Mouse (Mus musculus): ENCODE data around the gene Trpm3. TPM values are rescaled to one million over a fixed set of nuclear protein-coding genes. Genes with fewer than 3 reads are reported as not detected.

Gene Trpm3
- polyA plus RNA-seq, 1 experiment from 2014 or later, result 3.9 TPM

DNA sequence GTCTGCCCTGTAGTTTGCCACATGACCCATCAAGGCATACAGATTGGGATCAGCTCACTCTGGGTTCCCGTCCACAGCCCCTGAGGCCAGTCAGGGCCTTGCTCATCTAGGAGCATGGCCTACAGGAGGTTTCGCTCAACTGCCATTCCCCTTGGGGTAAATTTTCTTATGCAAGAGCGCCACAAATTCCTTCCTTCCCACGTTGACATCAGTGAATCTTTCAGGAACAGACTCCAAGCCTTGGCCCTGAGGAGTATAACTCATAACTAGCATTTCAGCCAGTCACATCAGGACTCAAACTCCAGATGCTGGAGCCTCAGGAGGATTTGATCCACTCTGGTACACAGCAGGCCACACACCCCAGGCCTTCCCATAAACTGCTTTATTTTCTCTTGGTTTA is 774.1 kb downstream of the Trpm3 start:
- Histone ChIP-seq H3K9ac (ENCODE audit: low read depth, low read length) (no peak overlapping the region), H3K27me3 (ENCODE audit: control insufficient read depth, insufficient read depth, low read length) (no peaks in the 10 kb centered on the region), H3K36me3 (ENCODE audit: control insufficient read depth, insufficient read depth, low read length) (no peaks in the 10 kb centered on the region), H3K4me2 (replicated peaks; ENCODE audit: low read depth, low read length) (no peak overlapping the region), H3K9me3 (ENCODE audit: control insufficient read depth, low read length) (no peaks in the 10 kb centered on the region), H3K27ac (ENCODE audit: low read depth, low read length) (no peak overlapping the region), H3K4me3 (ENCODE audit: low read length) (no peak overlapping the region), H3K4me1 (ENCODE audit: control insufficient read depth, insufficient read depth, low read length) (peaks cover 3% of the 10 kb centered on the region; the same call in 1 of the 2 replicates)
- WGBS, result 84% methylated on average over 4 of the region's 4 CpGs
- no peak for ATAC-seq (ENCODE audit: low FRiP score, low TSS enrichment)

DNA sequence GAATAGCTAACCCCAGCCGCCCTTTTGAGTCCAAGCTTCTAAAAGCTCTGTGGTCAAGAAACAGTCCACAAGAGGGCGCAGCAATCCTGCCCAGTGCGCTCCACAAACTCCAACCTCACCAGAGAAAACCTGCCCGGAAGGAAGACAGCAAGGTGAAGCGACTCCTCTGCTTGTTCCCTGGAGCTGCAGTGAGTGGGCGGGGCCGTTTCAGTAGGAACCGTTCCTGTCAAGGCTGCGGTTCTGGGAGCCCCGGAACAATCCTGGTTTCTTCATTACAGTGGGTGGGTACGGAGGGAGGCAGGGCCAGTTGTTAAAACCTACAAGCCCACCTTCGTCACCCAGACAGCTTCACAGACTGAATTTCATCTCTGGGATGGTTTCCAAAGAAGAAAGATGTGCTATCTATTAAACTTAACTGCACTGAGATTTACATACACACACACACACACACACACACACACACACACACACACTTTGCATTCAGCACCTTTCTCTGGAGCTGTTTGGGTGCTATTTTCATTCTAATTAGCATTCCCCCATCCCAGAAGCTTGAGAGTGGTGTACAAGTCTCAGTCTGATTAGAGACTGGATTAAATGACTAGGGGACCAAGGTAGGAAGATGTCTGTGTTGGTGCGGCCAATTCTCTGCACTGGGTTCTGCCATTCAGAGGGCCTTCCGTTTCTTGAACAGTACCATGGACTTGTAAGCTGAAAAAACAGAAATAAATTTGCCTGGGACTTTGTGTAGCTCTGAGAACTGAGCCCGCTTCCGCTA is 777.2 kb downstream of the Trpm3 start:
- WGBS, result 21% methylated on average over 16 of the region's 16 CpGs
- Histone ChIP-seq H3K9ac (ENCODE audit: low read depth, low read length) (no peak overlapping the region), H3K27me3 (ENCODE audit: control insufficient read depth, insufficient read depth, low read length) (no peaks in the 10 kb centered on the region), H3K4me1 (ENCODE audit: control insufficient read depth, insufficient read depth, low read length) (peaks cover 3% of the 10 kb centered on the region; the same call in 1 of the 2 replicates), H3K9me3 (ENCODE audit: control insufficient read depth, low read length) (no peaks in the 10 kb centered on the region), H3K36me3 (ENCODE audit: control insufficient read depth, insufficient read depth, low read length) (no peaks in the 10 kb centered on the region), H3K27ac (ENCODE audit: low read depth, low read length) (peak overlapping the region; percentile 48; the same call in 1 of the 2 replicates), H3K4me2 (replicated peaks; ENCODE audit: low read depth, low read length) (peak overlapping the region; percentile 42), H3K4me3 (ENCODE audit: low read length) (peak overlapping the region; percentile 18; the same call in 1 of the 2 replicates)
- ATAC-seq (ENCODE audit: low FRiP score, low TSS enrichment), result peak; percentile 51; the same call in 1 of the 2 replicates

DNA sequence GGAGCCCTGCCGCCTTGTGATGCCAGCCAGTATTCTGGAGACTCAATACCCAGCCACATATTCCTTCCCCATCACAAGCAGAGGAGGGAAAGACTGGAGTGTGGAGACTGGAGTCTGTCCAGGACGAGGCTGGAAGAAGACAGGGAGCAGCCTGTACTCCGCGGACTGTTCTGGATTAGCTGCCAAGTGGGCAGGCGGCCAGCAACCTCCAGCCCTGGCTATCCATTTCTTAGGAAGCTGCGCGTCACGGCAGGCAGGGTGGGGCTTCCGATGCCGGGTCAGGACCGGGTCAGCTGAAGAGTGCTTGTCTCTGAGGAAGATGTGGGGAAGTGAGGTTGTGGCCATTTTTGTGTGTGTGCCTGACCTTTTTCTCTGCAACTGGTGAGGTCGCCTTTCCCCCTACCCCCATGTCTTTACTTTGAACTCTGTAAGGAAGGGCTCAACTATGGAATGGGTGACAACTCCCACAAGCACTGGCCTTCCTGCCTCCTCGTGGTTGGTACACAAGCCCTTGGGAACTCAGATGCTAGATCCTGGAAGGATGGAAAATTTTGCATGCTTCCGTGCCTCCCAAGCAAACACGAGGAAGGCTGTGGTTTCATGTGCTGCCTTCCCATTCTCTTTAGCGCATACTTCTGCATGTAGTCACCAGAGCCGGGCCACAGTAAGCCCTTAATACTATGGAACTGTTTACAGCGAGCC is 777.9 kb downstream of the Trpm3 start:
- H3K9me3 ChIP-seq (ENCODE audit: control insufficient read depth, low read length), result no peaks in the 10 kb centered on the region
- no peaks in the 10 kb centered on the region for H3K36me3 ChIP-seq (ENCODE audit: control insufficient read depth, insufficient read depth, low read length)
- WGBS, result 34% methylated on average over 18 of the region's 18 CpGs
- H3K4me2 ChIP-seq (replicated peaks; ENCODE audit: low read depth, low read length), result peak overlapping the region; percentile 42; the same call in 1 of the 2 replicates
- no peak overlapping the region for H3K4me3 ChIP-seq (ENCODE audit: low read length)
- peak overlapping the region; percentile 65 for H3K27ac ChIP-seq (ENCODE audit: low read depth, low read length)
- peak; percentile 94 for ATAC-seq (ENCODE audit: low FRiP score, low TSS enrichment)
- H3K4me1 ChIP-seq (ENCODE audit: control insufficient read depth, insufficient read depth, low read length), result peaks cover 3% of the 10 kb centered on the region; the same call in 1 of the 2 replicates
- no peaks in the 10 kb centered on the region for H3K27me3 ChIP-seq (ENCODE audit: control insufficient read depth, insufficient read depth, low read length)
- no peak overlapping the region for H3K9ac ChIP-seq (ENCODE audit: low read depth, low read length)

DNA sequence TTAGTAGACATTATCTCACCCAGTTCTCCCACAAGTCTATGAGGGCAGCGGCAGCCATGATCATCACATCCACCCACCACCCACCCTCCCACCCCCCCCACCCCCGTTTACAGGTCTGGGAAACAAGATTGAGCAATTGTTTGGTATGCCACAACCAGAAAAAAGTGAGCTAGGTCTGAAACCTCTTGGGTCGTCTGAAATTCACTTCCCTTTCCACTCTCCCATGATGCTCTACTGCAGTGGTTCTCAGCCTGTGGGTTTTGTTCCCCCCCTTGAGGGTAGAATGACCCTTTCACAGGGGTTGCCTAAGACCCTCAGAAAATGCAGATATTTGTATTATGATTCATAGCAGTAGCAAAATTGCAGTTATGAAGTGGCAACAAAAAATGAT is 778.5 kb downstream of the Trpm3 start:
- Histone ChIP-seq H3K4me3 (ENCODE audit: low read length) (no peak overlapping the region), H3K9ac (ENCODE audit: low read depth, low read length) (no peak overlapping the region), H3K27ac (ENCODE audit: low read depth, low read length) (peak overlapping the region; percentile 65), H3K27me3 (ENCODE audit: control insufficient read depth, insufficient read depth, low read length) (no peaks in the 10 kb centered on the region), H3K36me3 (ENCODE audit: control insufficient read depth, insufficient read depth, low read length) (no peaks in the 10 kb centered on the region), H3K4me2 (replicated peaks; ENCODE audit: low read depth, low read length) (no peak overlapping the region), H3K9me3 (ENCODE audit: control insufficient read depth, low read length) (no peaks in the 10 kb centered on the region), H3K4me1 (ENCODE audit: control insufficient read depth, insufficient read depth, low read length) (peaks cover 3% of the 10 kb centered on the region; the same call in 1 of the 2 replicates)
- 86% methylated on average over 3 of the region's 3 CpGs for WGBS
- ATAC-seq (ENCODE audit: low FRiP score, low TSS enrichment), result no peak

DNA sequence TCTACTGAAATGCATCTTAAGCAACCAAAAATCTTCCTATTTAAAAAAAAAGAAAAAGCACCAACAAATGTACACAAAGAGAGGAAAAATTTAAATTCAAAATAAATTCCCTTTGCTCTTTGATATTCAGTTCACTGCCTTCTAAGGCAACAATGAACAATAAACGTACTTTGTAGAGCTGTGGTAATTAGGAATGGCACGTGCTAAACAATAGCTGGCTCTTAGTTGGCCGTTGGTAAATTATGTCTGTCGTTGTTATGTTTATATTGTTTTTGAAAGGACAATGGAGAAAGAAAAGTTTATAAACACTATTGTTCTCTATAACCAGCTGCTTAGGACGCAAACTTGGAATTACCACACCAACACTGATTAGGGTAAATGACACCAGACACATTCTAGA is 782.1 kb downstream of the Trpm3 start:
- no peak overlapping the region for H3K27ac ChIP-seq (ENCODE audit: low read depth, low read length)
- H3K36me3 ChIP-seq (ENCODE audit: control insufficient read depth, insufficient read depth, low read length), result no peaks in the 10 kb centered on the region
- no peak for ATAC-seq (ENCODE audit: low FRiP score, low TSS enrichment)
- 77% methylated on average over 5 of the region's 5 CpGs for WGBS
- H3K9me3 ChIP-seq (ENCODE audit: control insufficient read depth, low read length), result no peaks in the 10 kb centered on the region
- no peak overlapping the region for H3K4me3 ChIP-seq (ENCODE audit: low read length)
- H3K9ac ChIP-seq (ENCODE audit: low read depth, low read length), result no peak overlapping the region
- no peaks in the 10 kb centered on the region for H3K27me3 ChIP-seq (ENCODE audit: control insufficient read depth, insufficient read depth, low read length)
- no peak overlapping the region for H3K4me2 ChIP-seq (replicated peaks; ENCODE audit: low read depth, low read length)
- H3K4me1 ChIP-seq (ENCODE audit: control insufficient read depth, insufficient read depth, low read length), result peaks cover 3% of the 10 kb centered on the region; the same call in 1 of the 2 replicates

DNA sequence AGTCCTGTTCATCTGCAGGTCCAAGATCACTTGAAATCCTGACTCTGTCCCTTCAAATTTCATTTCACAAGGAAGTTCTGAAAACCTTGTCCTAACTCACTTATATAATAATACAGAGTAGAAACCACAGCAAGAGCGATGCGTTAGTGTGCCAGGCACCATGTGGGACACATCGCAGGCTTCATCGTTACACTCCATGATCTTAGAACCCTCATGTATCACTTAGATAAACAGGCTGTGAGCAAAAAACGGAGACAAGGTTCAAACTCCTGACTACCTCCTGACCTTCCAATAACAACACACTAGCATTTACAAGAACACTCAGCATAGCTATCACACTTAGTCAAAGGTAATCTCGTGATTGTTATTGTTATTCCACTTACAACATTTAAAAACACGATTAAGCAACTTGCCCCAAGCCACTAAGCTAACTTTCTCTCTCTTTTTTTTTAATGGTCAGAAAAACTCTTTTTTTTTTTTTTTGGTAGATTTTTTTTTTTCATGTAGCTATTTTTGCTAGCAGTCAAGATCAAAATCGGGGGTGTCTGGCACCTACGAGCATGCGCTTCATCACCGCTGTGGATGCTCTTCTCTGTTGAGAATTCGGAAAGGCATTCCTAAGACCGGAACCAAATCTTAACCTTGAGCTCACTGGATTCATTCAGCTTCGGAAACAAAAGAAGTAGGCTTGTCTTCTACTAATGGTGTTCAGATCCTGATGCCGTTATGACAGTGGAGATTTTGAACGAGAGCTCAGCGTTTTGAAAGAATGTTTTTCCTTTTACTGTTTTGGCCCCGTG is 784.2 kb downstream of the Trpm3 start:
- no peaks in the 10 kb centered on the region for H3K9me3 ChIP-seq (ENCODE audit: control insufficient read depth, low read length)
- 81% methylated on average over 18 of the region's 18 CpGs for WGBS
- H3K4me3 ChIP-seq (ENCODE audit: low read length), result no peak overlapping the region
- no peaks in the 10 kb centered on the region for H3K27me3 ChIP-seq (ENCODE audit: control insufficient read depth, insufficient read depth, low read length)
- H3K4me2 ChIP-seq (replicated peaks; ENCODE audit: low read depth, low read length), result no peak overlapping the region
- H3K9ac ChIP-seq (ENCODE audit: low read depth, low read length), result no peak overlapping the region
- H3K27ac ChIP-seq (ENCODE audit: low read depth, low read length), result no peak overlapping the region
- no peaks in the 10 kb centered on the region for H3K4me1 ChIP-seq (ENCODE audit: control insufficient read depth, insufficient read depth, low read length)
- no peaks in the 10 kb centered on the region for H3K36me3 ChIP-seq (ENCODE audit: control insufficient read depth, insufficient read depth, low read length)
- no peak for ATAC-seq (ENCODE audit: low FRiP score, low TSS enrichment)

DNA sequence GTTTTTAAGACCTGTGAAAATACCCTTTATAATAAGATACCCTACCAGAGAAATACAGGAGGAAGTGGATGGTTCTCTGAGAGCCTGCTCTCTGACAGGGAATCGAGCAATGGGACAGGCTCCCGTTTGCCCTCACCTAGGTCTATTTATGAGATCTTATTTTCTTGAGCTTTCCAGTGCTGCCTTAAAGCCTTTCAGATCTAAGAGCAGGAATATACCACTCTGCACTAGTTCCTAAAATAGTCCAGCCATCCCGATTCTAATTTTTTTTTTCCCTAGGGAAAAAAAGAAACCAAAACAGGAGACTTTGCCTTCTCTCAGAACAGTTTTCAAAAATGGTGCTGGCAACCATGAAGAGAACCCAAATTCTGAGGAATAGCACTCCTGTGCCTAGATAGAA is 786.4 kb downstream of the Trpm3 start:
- Histone ChIP-seq H3K4me3 (ENCODE audit: low read length) (no peak overlapping the region), H3K4me1 (ENCODE audit: control insufficient read depth, insufficient read depth, low read length) (no peaks in the 10 kb centered on the region), H3K9ac (ENCODE audit: low read depth, low read length) (no peak overlapping the region), H3K27me3 (ENCODE audit: control insufficient read depth, insufficient read depth, low read length) (no peaks in the 10 kb centered on the region), H3K4me2 (replicated peaks; ENCODE audit: low read depth, low read length) (no peak overlapping the region), H3K9me3 (ENCODE audit: control insufficient read depth, low read length) (no peaks in the 10 kb centered on the region), H3K36me3 (ENCODE audit: control insufficient read depth, insufficient read depth, low read length) (no peaks in the 10 kb centered on the region), H3K27ac (ENCODE audit: low read depth, low read length) (no peak overlapping the region)
- 87% methylated on average over 3 of the region's 3 CpGs for WGBS
- no peak for ATAC-seq (ENCODE audit: low FRiP score, low TSS enrichment)

DNA sequence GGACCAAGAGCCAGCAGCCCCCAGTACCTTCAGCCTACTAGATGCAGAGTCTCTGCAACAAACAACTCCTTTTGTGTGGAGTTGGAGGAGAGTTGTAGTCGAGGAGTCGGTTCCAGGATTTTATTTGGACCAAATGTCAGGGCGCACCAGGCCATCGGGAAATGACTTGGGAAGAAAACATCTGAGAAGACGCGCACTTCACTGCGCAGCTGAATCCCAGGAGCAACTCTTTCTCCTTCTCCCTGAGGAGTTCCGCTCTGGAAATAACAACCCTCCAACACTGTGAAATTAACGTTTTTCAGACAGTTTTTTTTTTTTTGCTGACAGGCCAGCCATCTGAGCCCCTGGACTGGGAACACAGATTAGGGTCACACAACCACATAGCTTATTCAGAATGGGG is 787.9 kb downstream of the Trpm3 start:
- Histone ChIP-seq H3K4me3 (ENCODE audit: low read length) (no peak overlapping the region), H3K9me3 (ENCODE audit: control insufficient read depth, low read length) (no peaks in the 10 kb centered on the region), H3K27ac (ENCODE audit: low read depth, low read length) (no peak overlapping the region), H3K4me2 (replicated peaks; ENCODE audit: low read depth, low read length) (no peak overlapping the region), H3K27me3 (ENCODE audit: control insufficient read depth, insufficient read depth, low read length) (no peaks in the 10 kb centered on the region), H3K36me3 (ENCODE audit: control insufficient read depth, insufficient read depth, low read length) (no peaks in the 10 kb centered on the region), H3K4me1 (ENCODE audit: control insufficient read depth, insufficient read depth, low read length) (no peaks in the 10 kb centered on the region), H3K9ac (ENCODE audit: low read depth, low read length) (no peak overlapping the region)
- WGBS, result 73% methylated on average over 9 of the region's 9 CpGs
- no peak for ATAC-seq (ENCODE audit: low FRiP score, low TSS enrichment)

Data from kidney, embryonic 14.5 days (tissue).